Mouse (Mus musculus): Measurements from ENCODE around the gene Frrs1.

Frrs1 gene

GRCm38 (mm10) chr3:116848936-116849335 lies 10.3 kb upstream of the Frrs1 start:
- DNase-seq, result no peak

GRCm38 (mm10) chr3:116850376-116850775 lies 8.9 kb upstream of the Frrs1 start:
- DNase-seq, result no peak

- DNase-seq, result no peak
These were observed 6.8 kb upstream of the Frrs1 start for GRCm38 (mm10) chr3:116852421-116852820.

GRCm38 (mm10) chr3:116857611-116858010 lies 1.7 kb upstream of the Frrs1 start:
- no peak for DNase-seq

- no peak for DNase-seq
These were observed 488 bp downstream of the Frrs1 start for GRCm38 (mm10) chr3:116859752-116860151.

- no peak for DNase-seq
These were observed 1.3 kb downstream of the Frrs1 start for GRCm38 (mm10) chr3:116860333-116861222.

GRCm38 (mm10) chr3:116861223-116861539 lies 1.9 kb downstream of the Frrs1 start:
- no peak for DNase-seq

- peak; percentile 80 for DNase-seq
These were observed 2.3 kb downstream of the Frrs1 start for GRCm38 (mm10) chr3:116861540-116862067.

- no peak for DNase-seq
These were observed 3.4 kb downstream of the Frrs1 start for GRCm38 (mm10) chr3:116862621-116863020.

- no peak for DNase-seq
These were observed 5.2 kb downstream of the Frrs1 start for GRCm38 (mm10) chr3:116864421-116864820.

GRCm38 (mm10) chr3:116865199-116865636 lies 6.0 kb downstream of the Frrs1 start:
- DNase-seq, result no peak

GRCm38 (mm10) chr3:116870372-116870771 lies 11.1 kb downstream of the Frrs1 start:
- no peak for DNase-seq

- DNase-seq, result no peak
These were observed 23.1 kb downstream of the Frrs1 start for GRCm38 (mm10) chr3:116882221-116882960.

- no peak for DNase-seq
These were observed 25.7 kb downstream of the Frrs1 start for GRCm38 (mm10) chr3:116884941-116885340.

GRCm38 (mm10) chr3:116889358-116889757 lies 30.1 kb downstream of the Frrs1 start:
- DNase-seq, result no peak

GRCm38 (mm10) chr3:116890576-116890975 lies 31.3 kb downstream of the Frrs1 start:
- DNase-seq, result no peak

- no peak for DNase-seq
These were observed 32.4 kb downstream of the Frrs1 start for GRCm38 (mm10) chr3:116891436-116892205.

GRCm38 (mm10) chr3:116892206-116892563 lies 32.9 kb downstream of the Frrs1 start:
- no peak for DNase-seq

- no peak for DNase-seq
These were observed 33.6 kb downstream of the Frrs1 start for GRCm38 (mm10) chr3:116892872-116893271.

- peak; percentile 2 for DNase-seq
These were observed 44.9 kb downstream of the Frrs1 start for GRCm38 (mm10) chr3:116904158-116904557.

GRCm38 (mm10) chr3:116905898-116906297 lies 46.6 kb downstream of the Frrs1 start:
- no peak for DNase-seq

- no peak for DNase-seq
These were observed 47.3 kb downstream of the Frrs1 start for GRCm38 (mm10) chr3:116906596-116906995.

- no peak for DNase-seq
These were observed 55.1 kb downstream of the Frrs1 start for GRCm38 (mm10) chr3:116914374-116914773.

All from thymus, postnatal 25 days (tissue).